Mouse (Mus musculus): Measurements from ENCODE around the gene Nuak2. TPM values are rescaled to one million over a fixed set of nuclear protein-coding genes. Genes with fewer than 3 reads are reported as not detected.
A peak's percentile ranks its signal among the peaks of the same experiment; 100 is the strongest.
"Not testable (repeated sequence)": the region's sequence is repeated elsewhere in the genome, so short reads cannot be mapped to it uniquely, and the experiment has no call there.

Gene Nuak2
- total and polyA plus RNA-seq, 2 experiments from 2014 or later = 7.0 to 9.9 TPM

GRCm38 (mm10) chr1:132346951-132347350, 31.0 kb downstream of the Nuak2 start:
- Histone ChIP-seq H3K4me2 (ENCODE audit: low read depth, low read length, poor library complexity, severe bottlenecking) (no peak overlapping the region), H3K36me3 (ENCODE audit: insufficient read depth, low read length) (no peaks in the 10 kb centered on the region), H3K9ac (replicated peaks; ENCODE audit: low read length, poor library complexity, severe bottlenecking) (no peak overlapping the region), H3K4me3 (ENCODE audit: low read depth, low read length) (no peak overlapping the region), H3K27me3 (ENCODE audit: insufficient read depth, low read length) (no peaks in the 10 kb centered on the region), H3K4me1 (ENCODE audit: insufficient read depth, low read length) (no peaks in the 10 kb centered on the region), H3K27ac (ENCODE audit: low read depth, low read length) (no peak overlapping the region), H3K9me3 (ENCODE audit: low read length) (no peaks in the 10 kb centered on the region)
- DNase-seq (ENCODE audit: low spot score) (no peak), ATAC-seq (ENCODE audit: low FRiP score) (no peak)
- no peak for TF ChIP-seq CTCF (IDR thresholded peaks at IDR 0.05)

GRCm38 (mm10) chr1:132348401-132348800, 32.5 kb downstream of the Nuak2 start:
- WGBS = 89% methylated on average over 5 of the region's 5 CpGs

GRCm38 (mm10) chr1:132349049-132349448, 33.1 kb downstream of the Nuak2 start:
- not testable (repeated sequence) for ATAC-seq (ENCODE audit: low FRiP score); H3K27ac ChIP-seq (ENCODE audit: low read depth, low read length); H3K4me2 ChIP-seq (ENCODE audit: low read depth, low read length, poor library complexity, severe bottlenecking); DNase-seq (ENCODE audit: low spot score); H3K9me3 ChIP-seq (ENCODE audit: low read length); H3K4me3 ChIP-seq (ENCODE audit: low read depth, low read length); H3K27me3 ChIP-seq (ENCODE audit: insufficient read depth, low read length); H3K9ac ChIP-seq (replicated peaks; ENCODE audit: low read length, poor library complexity, severe bottlenecking); H3K36me3 ChIP-seq (ENCODE audit: insufficient read depth, low read length); H3K4me1 ChIP-seq (ENCODE audit: insufficient read depth, low read length)

More at GRCm38 (mm10) chr1:132348401-132348800, 32.5 kb downstream of the Nuak2 start:
- no peaks in the 10 kb centered on the region for H3K9me3 ChIP-seq (ENCODE audit: low read length)
- H3K4me2 ChIP-seq (ENCODE audit: low read depth, low read length, poor library complexity, severe bottlenecking) = no peak overlapping the region
- H3K9ac ChIP-seq (replicated peaks; ENCODE audit: low read length, poor library complexity, severe bottlenecking) = no peak overlapping the region
- H3K27me3 ChIP-seq (ENCODE audit: insufficient read depth, low read length) = no peaks in the 10 kb centered on the region
- DNase-seq (ENCODE audit: low spot score) (no peak), ATAC-seq (ENCODE audit: low FRiP score) (no peak)
- H3K4me1 ChIP-seq (ENCODE audit: insufficient read depth, low read length) = no peaks in the 10 kb centered on the region
- H3K4me3 ChIP-seq (ENCODE audit: low read depth, low read length) = no peak overlapping the region
- H3K36me3 ChIP-seq (ENCODE audit: insufficient read depth, low read length) = no peaks in the 10 kb centered on the region
- no peak for TF ChIP-seq CTCF (IDR thresholded peaks at IDR 0.05)
- H3K27ac ChIP-seq (ENCODE audit: low read depth, low read length) = no peak overlapping the region

GRCm38 (mm10) chr1:132349601-132350000, 33.7 kb downstream of the Nuak2 start:
- not testable (repeated sequence) for H3K4me2 ChIP-seq (ENCODE audit: low read depth, low read length, poor library complexity, severe bottlenecking); H3K9me3 ChIP-seq (ENCODE audit: low read length); ATAC-seq (ENCODE audit: low FRiP score); H3K27me3 ChIP-seq (ENCODE audit: insufficient read depth, low read length); H3K9ac ChIP-seq (replicated peaks; ENCODE audit: low read length, poor library complexity, severe bottlenecking); DNase-seq (ENCODE audit: low spot score); H3K4me1 ChIP-seq (ENCODE audit: insufficient read depth, low read length); H3K4me3 ChIP-seq (ENCODE audit: low read depth, low read length); H3K36me3 ChIP-seq (ENCODE audit: insufficient read depth, low read length); H3K27ac ChIP-seq (ENCODE audit: low read depth, low read length)
- 91% methylated on average over 3 of the region's 3 CpGs for WGBS

- ATAC-seq (ENCODE audit: low FRiP score) = no peak
- no peak overlapping the region for H3K9ac ChIP-seq (replicated peaks; ENCODE audit: low read length, poor library complexity, severe bottlenecking)
- WGBS = 97% methylated on average over 4 of the region's 4 CpGs
- H3K9me3 ChIP-seq (ENCODE audit: low read length) = no peaks in the 10 kb centered on the region
- H3K4me1 ChIP-seq (ENCODE audit: insufficient read depth, low read length) = no peaks in the 10 kb centered on the region
- peak; percentile 29 for TF ChIP-seq CTCF (IDR thresholded peaks at IDR 0.05)
- no peak overlapping the region for H3K4me2 ChIP-seq (ENCODE audit: low read depth, low read length, poor library complexity, severe bottlenecking)
- H3K27me3 ChIP-seq (ENCODE audit: insufficient read depth, low read length) = no peaks in the 10 kb centered on the region
- no peaks in the 10 kb centered on the region for H3K36me3 ChIP-seq (ENCODE audit: insufficient read depth, low read length)
- H3K27ac ChIP-seq (ENCODE audit: low read depth, low read length) = no peak overlapping the region
- no peak for DNase-seq (ENCODE audit: low spot score)
- H3K4me3 ChIP-seq (ENCODE audit: low read depth, low read length) = no peak overlapping the region
Observed at GRCm38 (mm10) chr1:132351058-132351457, 35.1 kb downstream of the Nuak2 start.

GRCm38 (mm10) chr1:132353389-132353788, 37.5 kb downstream of the Nuak2 start:
- DNase-seq (ENCODE audit: low spot score) (no peak), ATAC-seq (ENCODE audit: low FRiP score) (no peak)
- no peaks in the 10 kb centered on the region for H3K9me3 ChIP-seq (ENCODE audit: low read length)
- no peak overlapping the region for H3K4me3 ChIP-seq (ENCODE audit: low read depth, low read length)
- no peak overlapping the region for H3K27ac ChIP-seq (ENCODE audit: low read depth, low read length)
- H3K36me3 ChIP-seq (ENCODE audit: insufficient read depth, low read length) = peaks cover 12% of the 10 kb centered on the region
- 78% methylated on average over 5 of the region's 5 CpGs for WGBS
- TF ChIP-seq CTCF (IDR thresholded peaks at IDR 0.05) = no peak
- H3K9ac ChIP-seq (replicated peaks; ENCODE audit: low read length, poor library complexity, severe bottlenecking) = no peak overlapping the region
- no peaks in the 10 kb centered on the region for H3K27me3 ChIP-seq (ENCODE audit: insufficient read depth, low read length)
- H3K4me1 ChIP-seq (ENCODE audit: insufficient read depth, low read length) = no peaks in the 10 kb centered on the region
- H3K4me2 ChIP-seq (ENCODE audit: low read depth, low read length, poor library complexity, severe bottlenecking) = no peak overlapping the region

All from midbrain, postnatal 0 days (tissue).